Mouse (Mus musculus) C2C12 (cell line): ENCODE measurements around the gene Pde4dip. TPM values are rescaled to one million over a fixed set of nuclear protein-coding genes. Genes with fewer than 3 reads are reported as not detected.
A peak's percentile ranks its signal among the peaks of the same experiment; 100 is the strongest.

ENCODE experiments used
- H3K27me3 ChIP-seq: one replicate; pipeline ENCODE4 v1.6.1; 2011; ENCODE audit not compliant: control insufficient read depth, insufficient read depth, insufficient read length
- H3K36me3 ChIP-seq: one replicate; pipeline ENCODE4 v1.6.1; 2011; ENCODE audit not compliant: control insufficient read depth, insufficient read depth
- H3K4me3 ChIP-seq: one replicate; pipeline ENCODE4 v1.5.1; 2011; ENCODE audit warnings: mild to moderate bottlenecking, control low read depth; ENCODE audit not compliant: poor library complexity, insufficient read depth, severe bottlenecking
- H3K79me2 ChIP-seq: one replicate; pipeline ENCODE4 v1.6.1; 2011; ENCODE audit not compliant: control insufficient read depth, insufficient read depth
- H3K79me3 ChIP-seq: one replicate; pipeline ENCODE4 v1.6.1; 2011; ENCODE audit warnings: low read depth, control low read depth
- H3ac ChIP-seq: one replicate; pipeline ENCODE3; 2011; ENCODE audit warnings: low read depth; ENCODE audit not compliant: control insufficient read depth, insufficient read length
- CEBPB ChIP-seq: IDR thresholded peaks from one replicate; pipeline ENCODE4 v1.6.1; 2011; ENCODE audit warnings: low read depth, mild to moderate bottlenecking, control low read depth, moderate library complexity
- CTCF ChIP-seq: IDR thresholded peaks from one replicate; pipeline ENCODE4 v1.5.1; 2011; ENCODE audit not compliant: control insufficient read depth, insufficient read depth, insufficient read length
- FOSL1 ChIP-seq: IDR thresholded peaks from one replicate; pipeline ENCODE4 v1.8.0; 2011; ENCODE audit warnings: mild to moderate bottlenecking, low read length; ENCODE audit not compliant: poor library complexity, insufficient read depth, severe bottlenecking
- MAX ChIP-seq: IDR thresholded peaks from one replicate; pipeline ENCODE4 v1.6.1; 2011; ENCODE audit warnings: mild to moderate bottlenecking, control low read depth
- MYOD1 ChIP-seq: IDR thresholded peaks from one replicate; pipeline ENCODE4 v1.6.1; 2011; ENCODE audit warnings: low read depth; ENCODE audit not compliant: control insufficient read depth, insufficient read length
- MYOG ChIP-seq: IDR thresholded peaks from one replicate; pipeline ENCODE4 v1.6.1; 2011; ENCODE audit not compliant: control insufficient read depth, insufficient read length; ENCODE audit errors: extremely low read depth
- USF1 ChIP-seq: IDR thresholded peaks from one replicate; pipeline ENCODE4 v1.6.1; 2011; ENCODE audit warnings: low read depth, mild to moderate bottlenecking, control low read depth, moderate library complexity
- polyA plus RNA-seq: library from polyadenylated mRNA; unstranded; fragments of >200 nt; fragmentation: generic; extraction: Trizol; gene quantifications from one replicate; pipeline ENCODE4 v1.2.1, GENCODE M21; 2012; ENCODE audit warnings: missing spikeins

The Pde4dip gene
- polyA plus RNA-seq, 1 experiment: 26.4 TPM

DNA sequence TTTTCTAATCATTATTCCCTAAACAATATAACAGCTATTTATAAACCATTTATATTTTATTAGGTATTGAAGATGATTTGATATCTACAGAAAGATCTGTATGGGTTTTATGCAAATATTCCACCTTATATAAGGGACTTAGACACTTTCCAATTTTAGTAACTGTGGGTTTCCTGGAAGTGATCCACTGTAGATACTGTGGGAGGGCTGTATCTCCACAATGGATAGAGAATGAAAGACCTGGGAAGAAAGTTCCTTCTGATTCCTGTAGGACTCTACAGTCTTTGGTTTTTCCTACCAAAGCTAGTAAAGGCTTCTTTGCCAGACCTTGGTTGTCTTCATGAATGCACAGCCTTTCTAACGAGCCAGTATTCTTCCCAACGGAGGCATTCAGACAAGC is 21.2 kb upstream of the Pde4dip start:
- H3K36me3 ChIP-seq: peaks cover 19% of the 10 kb centered on the region
- H3K79me2 ChIP-seq: peaks cover 50% of the 10 kb centered on the region
- TF ChIP-seq USF1 (no peak), CTCF (no peak), MYOD1 (no peak), FOSL1 (no peak), CEBPB (no peak), MAX (no peak), MYOG (no peak)
- H3K4me3 ChIP-seq: no peak overlapping the region
- H3K79me3 ChIP-seq: peaks cover 18% of the 10 kb centered on the region
- no peaks in the 10 kb centered on the region for H3K27me3 ChIP-seq
- H3ac ChIP-seq: no peak overlapping the region

- peaks cover 56% of the 10 kb centered on the region for H3K79me2 ChIP-seq
- H3K27me3 ChIP-seq: no peaks in the 10 kb centered on the region
These were observed 13.1 kb upstream of the Pde4dip start for GRCm38 (mm10) chr3:97901586-97901985.

DNA sequence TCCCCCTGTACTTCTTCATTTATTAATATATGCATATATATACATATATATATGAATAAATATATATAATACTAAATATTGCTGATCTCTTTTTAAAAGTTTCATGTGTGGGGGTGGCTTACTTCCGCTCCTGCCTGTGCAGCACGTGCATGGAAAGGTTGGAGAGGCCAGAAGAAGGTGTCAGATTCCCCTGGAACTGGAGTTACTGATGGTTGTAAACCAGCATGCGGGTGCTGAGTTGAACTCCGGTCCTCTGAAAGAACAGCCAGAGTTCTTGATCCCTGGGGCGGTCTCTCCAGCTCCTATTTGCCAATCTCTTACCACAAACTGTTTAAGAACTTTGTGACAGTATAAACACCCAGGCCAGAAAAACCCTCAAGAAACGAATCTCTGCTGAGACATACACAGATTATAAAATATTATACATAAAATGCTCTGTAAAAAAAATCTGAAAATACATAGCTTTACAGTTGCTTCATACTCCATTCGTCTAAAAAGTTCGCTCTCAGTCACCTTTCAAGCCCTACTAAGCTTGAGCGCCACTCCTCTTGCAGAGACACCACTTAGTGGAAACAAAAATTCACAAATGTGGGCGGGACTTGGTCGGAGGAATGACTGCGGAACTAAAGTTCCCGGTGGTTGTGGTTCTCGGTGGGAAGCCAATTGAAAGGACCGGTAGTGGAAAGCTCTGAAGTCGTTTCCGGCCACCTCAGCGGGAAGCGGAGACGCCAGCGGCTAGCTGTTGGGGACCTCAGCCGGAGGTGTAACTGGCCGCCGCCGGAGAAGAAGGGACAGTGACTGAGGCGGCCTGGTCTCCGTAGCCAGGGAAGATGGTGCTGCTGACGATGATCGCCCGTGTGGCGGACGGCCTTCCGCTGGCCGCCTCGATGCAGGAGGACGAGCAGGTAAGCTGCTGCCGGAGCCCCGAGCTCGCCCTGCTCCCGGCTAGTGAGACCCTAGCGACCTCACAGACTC is 12.3 kb upstream of the Pde4dip start, which contains the start of gene Sec22b:
Gene Sec22b, plus strand, starts transcription at position 675 of the 975 bp plus-strand sequence.
- H3ac ChIP-seq: peak within 1 kb of the TSS; percentile 99
- TF ChIP-seq CTCF: no peak
- no peak for TF ChIP-seq MAX
- TF ChIP-seq FOSL1: no peak
- TF ChIP-seq USF1: no peak
- TF ChIP-seq MYOG: no peak
- TF ChIP-seq CEBPB: no peak
- no peak for TF ChIP-seq MYOD1
- H3K36me3 ChIP-seq: no peaks in the 10 kb centered on the region
- peaks cover 48% of the 10 kb centered on the region for H3K79me2 ChIP-seq
- H3K79me3 ChIP-seq: peaks cover 46% of the 10 kb centered on the region
- no peaks in the 10 kb centered on the region for H3K27me3 ChIP-seq
- peak within 1 kb of the TSS; percentile 93 for H3K4me3 ChIP-seq

More at GRCm38 (mm10) chr3:97901586-97901985, 13.1 kb upstream of the Pde4dip start:
- Histone ChIP-seq H3K79me3 (peaks cover 54% of the 10 kb centered on the region), H3ac (peak overlapping the region; percentile 99), H3K36me3 (no peaks in the 10 kb centered on the region), H3K4me3 (peak overlapping the region; percentile 93)
- TF ChIP-seq MYOG: no peak
- TF ChIP-seq MAX: no peak
- TF ChIP-seq CTCF: no peak

DNA sequence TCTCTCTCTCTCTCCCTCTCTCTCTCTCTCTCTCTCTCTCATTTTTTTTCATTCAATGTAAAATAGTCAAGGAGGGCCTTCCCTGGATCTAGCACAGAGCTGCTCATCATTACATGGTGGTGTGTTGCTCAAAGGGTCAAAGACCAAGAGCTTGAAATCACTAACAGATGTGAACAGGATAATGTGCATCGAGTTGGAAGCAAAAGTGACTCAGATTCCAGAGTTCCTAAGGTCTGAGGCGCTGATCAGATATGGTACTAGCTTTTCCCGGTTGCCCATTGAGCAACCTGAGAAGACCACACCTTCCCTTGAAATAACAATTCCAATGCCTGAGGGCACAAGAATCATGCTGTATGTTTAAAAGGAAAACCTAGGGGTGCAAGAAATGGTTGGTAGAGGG is 9.9 kb upstream of the Pde4dip start:
- no peak overlapping the region for H3K4me3 ChIP-seq
- peaks cover 24% of the 10 kb centered on the region for H3K79me2 ChIP-seq
- H3K79me3 ChIP-seq: peaks cover 23% of the 10 kb centered on the region
- TF ChIP-seq MAX (no peak), USF1 (no peak), CTCF (no peak), MYOD1 (no peak), MYOG (no peak), FOSL1 (no peak)
- H3K27me3 ChIP-seq: no peaks in the 10 kb centered on the region
- H3ac ChIP-seq: no peak overlapping the region
- no peaks in the 10 kb centered on the region for H3K36me3 ChIP-seq

DNA sequence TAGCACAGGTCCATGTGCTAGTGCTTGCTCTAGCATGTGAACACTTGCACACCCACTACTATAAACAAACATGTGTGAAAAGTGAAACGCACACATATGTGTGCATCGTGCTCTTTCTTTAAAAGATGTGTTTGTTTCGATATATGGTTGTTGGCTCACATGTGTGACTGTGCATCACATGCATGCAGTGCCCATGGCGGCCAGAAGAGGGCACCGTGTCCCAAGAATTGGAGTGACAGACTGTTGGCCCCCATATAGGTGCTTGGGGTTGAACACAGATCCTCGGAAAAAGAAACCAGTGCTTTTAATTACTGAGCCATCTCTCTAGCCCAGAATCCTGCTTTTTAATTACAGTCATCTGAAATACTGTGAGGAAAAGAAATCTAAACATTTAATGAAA is 6.2 kb upstream of the Pde4dip start:
- Histone ChIP-seq H3K79me2 (no peaks in the 10 kb centered on the region), H3K4me3 (no peak overlapping the region), H3ac (no peak overlapping the region), H3K36me3 (no peaks in the 10 kb centered on the region), H3K27me3 (peaks cover 14% of the 10 kb centered on the region), H3K79me3 (no peaks in the 10 kb centered on the region)
- TF ChIP-seq CTCF: peak; percentile 12
- TF ChIP-seq USF1: no peak

DNA sequence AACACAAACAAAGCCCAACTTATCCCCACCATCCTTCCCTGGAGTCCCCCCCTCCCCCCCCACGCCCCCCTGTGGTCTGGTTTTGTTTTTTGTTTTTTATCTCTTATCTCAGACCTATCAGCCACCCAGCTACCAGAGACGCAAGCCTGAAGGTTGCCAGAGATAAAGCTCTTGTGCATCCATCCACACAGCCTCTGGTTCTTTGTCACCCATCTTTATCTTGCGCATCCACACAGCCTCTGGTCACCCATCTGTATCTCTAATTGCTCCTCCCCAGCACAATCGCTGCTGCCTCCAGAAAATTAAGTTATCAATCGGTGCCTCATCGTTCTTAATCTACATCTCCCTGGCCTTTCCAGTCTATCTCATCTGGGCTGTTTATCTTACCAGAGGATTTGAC is 1.7 kb upstream of the Pde4dip start:
- TF ChIP-seq CEBPB (no peak), MYOG (no peak), FOSL1 (no peak), CTCF (no peak), MYOD1 (no peak), USF1 (no peak), MAX (no peak)
- no peaks in the 10 kb centered on the region for H3K79me3 ChIP-seq
- no peak overlapping the region for H3ac ChIP-seq
- H3K4me3 ChIP-seq: no peak overlapping the region
- no peaks in the 10 kb centered on the region for H3K36me3 ChIP-seq
- H3K27me3 ChIP-seq: peaks cover 23% of the 10 kb centered on the region
- no peaks in the 10 kb centered on the region for H3K79me2 ChIP-seq
